Mouse (Mus musculus) B cell, adult 67 days (primary cell): ENCODE results near the gene Was. TPM values are rescaled to one million over a fixed set of nuclear protein-coding genes. Genes with fewer than 3 reads are reported as not detected.

ENCODE experiments used
- total RNA-seq, 2 experiments: library from RNA; stranded (reverse); gene quantifications; 4 replicates each; pipeline ENCODE4 v1.2.4; 2023

Gene Was
- 100 to 1,000 TPM; 133 to 139 TPM for total RNA-seq

DNA sequence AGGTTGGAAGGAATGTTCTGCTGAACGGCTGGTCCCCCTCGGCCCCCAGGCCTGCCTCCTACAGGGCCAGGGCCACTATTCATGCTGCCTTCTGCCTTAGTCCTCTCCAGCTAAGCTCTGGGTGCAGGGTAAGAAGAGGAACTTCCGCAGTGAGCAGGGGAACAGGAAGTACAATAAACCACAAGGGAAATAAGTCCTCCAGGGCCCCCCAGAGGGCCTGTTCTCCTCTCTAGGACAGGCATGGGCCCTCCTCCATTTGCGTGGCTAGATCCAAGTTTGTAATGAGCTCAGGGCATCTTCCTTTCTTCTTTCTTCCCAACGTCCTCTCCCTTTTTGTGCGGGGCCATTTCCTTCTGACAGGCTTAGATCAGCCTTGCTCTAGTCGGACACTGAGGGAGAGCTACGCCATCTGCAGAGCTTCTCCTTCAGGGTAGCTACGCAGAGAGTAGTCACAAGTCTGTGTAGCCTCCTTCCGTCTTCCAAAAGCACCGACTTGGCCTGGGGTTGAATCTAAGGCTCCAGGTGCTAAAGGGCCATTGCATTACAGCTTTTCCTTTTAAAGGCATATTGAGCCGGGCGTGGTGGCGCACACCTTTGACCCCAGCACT, at the start of gene Was:
Was (minus strand) TSS at position 153 of the 608 bp plus-strand sequence.

DNA sequence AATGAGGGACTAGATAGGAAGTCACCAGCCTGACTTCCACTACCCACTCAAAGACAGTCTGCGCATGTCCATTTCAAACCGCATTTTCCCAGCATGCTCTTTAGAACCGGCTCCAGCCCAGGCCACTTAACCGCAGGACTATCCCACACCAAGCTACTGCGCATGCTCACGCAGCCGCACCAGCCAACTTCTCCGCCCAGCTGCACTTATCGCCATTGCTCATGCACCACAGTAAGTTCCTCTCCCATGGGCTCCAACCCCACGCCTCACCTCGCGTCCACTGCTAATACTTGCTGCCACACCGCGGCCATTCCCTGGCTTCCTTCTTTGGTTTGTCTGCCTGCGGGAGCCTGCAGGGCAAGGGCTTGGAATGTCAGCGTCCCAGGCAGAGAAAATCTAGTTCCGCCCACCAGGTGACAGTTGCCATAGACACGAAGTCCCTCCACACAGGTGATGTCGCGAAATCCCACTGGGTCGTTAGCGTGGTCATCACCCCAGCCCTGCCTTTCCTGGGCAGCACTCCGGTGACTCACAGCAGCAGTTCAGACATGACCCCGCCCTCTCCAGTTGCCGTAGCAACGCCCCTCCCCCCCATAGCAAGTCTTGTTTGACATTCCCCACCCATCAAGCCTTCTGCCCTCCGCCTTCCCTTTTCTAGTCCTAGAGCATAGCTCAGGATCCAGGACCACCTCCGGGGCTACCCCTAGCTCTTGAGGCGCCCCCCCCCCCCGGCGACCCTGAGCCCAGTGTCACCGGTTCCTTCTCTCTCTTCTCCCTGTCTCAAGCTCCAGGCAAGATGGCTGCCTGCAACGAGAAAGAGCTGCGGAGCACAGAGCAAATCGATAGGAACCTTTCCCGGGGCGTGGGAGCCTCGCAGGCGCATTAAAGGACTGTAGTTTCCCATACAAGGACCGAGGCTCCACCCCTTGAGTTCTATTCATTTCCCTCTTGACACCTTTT, 42.0 kb upstream of the Was start, which contains the start of gene Wdr13:
Wdr13 (minus strand) TSS at position 876 of the 960 bp plus-strand sequence.

DNA sequence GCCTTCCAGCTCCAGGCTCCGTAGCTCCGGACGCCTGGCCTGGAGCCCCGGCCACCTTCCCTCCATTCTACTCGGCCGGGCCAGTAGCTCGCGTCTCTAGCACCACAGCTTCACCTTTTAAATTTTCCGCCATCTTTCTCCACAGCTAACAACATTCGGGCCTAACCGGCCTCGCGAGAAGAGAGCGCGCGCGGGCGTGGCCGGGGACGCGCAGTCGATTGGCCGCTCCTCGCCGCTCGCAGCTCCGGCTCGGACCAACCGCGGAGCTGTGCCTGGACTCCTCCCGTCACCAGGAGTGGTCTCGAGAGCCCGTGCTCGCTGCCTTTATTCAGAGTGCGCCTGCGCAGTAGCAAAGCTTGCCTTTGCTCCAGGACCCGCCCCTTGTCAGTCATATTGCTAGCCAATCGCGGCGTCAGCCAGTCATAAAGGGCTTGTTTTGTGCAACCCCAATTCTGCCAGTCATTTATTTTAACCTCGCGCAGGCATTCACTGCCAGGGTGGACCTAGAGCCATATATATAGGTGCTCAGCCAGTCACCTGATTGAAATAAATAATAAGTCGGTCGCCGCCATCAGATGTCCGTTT, 15.8 kb downstream of the Was start, which contains the start of gene Suv39h1:
Suv39h1 (minus strand) TSS at position 331 of the 585 bp plus-strand sequence.

Other genes with a start within 250 kb of the Was start
- 100 to 1,000 TPM; 180 to 210 TPM for gene Otud5, start 249.1 kb downstream of the Was start, total RNA-seq
- 10 to 100 TPM; 35.7 to 59.2 TPM for gene Pim2, start 212.2 kb downstream of the Was start, total RNA-seq
- gene Slc35a2, start 206.5 kb downstream of the Was start, total RNA-seq, result 10 to 100 TPM; 30.9 to 34.8 TPM
- 100 to 1,000 TPM; 121 to 128 TPM for gene Pqbp1, start 191.2 kb downstream of the Was start, total RNA-seq
- 10 to 100 TPM; 59.7 to 62.1 TPM for gene Timm17b, start 191.1 kb downstream of the Was start, total RNA-seq
- not detected for gene Gm10491, start 182.7 kb downstream of the Was start, total RNA-seq
- not detected for gene Gm10490, start 181.0 kb downstream of the Was start, total RNA-seq
- gene Pcsk1n, start 170.7 kb downstream of the Was start, total RNA-seq, result not detected
- not detected for gene Eras, start 161.9 kb downstream of the Was start, total RNA-seq
- gene Hdac6, start 142.6 kb downstream of the Was start, total RNA-seq, result 10 to 100 TPM; 21.5 to 23.6 TPM
- not detected for gene Gata1, start 112.4 kb downstream of the Was start, total RNA-seq
- not detected for gene Glod5, start 72.0 kb downstream of the Was start, total RNA-seq
- gene Suv39h1, start 15.7 kb downstream of the Was start, total RNA-seq, result 10 to 100 TPM; 29.7 to 33.9 TPM
- gene Wdr13, start 42.4 kb upstream of the Was start, total RNA-seq, result 10 to 100 TPM; 33.3 to 45.5 TPM
- gene Rbm3, start 55.4 kb upstream of the Was start, total RNA-seq, result 100 to 1,000 TPM; 511 to 604 TPM
- gene Tbc1d25, start 85.7 kb upstream of the Was start, total RNA-seq, result 10 to 100 TPM; 20.6 to 27.3 TPM
- gene Ebp, start 103.0 kb upstream of the Was start, total RNA-seq, result 10 to 100 TPM; 33.2 to 42.0 TPM
- gene Porcn, start 116.0 kb upstream of the Was start, total RNA-seq, result not detected
- gene Ftsj1, start 161.9 kb upstream of the Was start, total RNA-seq, result 10 to 100 TPM; 17.6 to 21.2 TPM
- not detected for gene Slc38a5, start 180.6 kb upstream of the Was start, total RNA-seq
- gene Ssxb10, start 236.9 kb upstream of the Was start, total RNA-seq, result not detected